Mouse (Mus musculus): ENCODE data around the gene Tnip1. TPM values are rescaled to one million over a fixed set of nuclear protein-coding genes. Genes with fewer than 3 reads are reported as not detected.
"Not testable (repeated sequence)": the region's sequence is repeated elsewhere in the genome, so short reads cannot be mapped to it uniquely, and the experiment has no call there.

The Tnip1 gene
- total and polyA plus RNA-seq, 2 experiments: 3.0 to 8.1 TPM

DNA sequence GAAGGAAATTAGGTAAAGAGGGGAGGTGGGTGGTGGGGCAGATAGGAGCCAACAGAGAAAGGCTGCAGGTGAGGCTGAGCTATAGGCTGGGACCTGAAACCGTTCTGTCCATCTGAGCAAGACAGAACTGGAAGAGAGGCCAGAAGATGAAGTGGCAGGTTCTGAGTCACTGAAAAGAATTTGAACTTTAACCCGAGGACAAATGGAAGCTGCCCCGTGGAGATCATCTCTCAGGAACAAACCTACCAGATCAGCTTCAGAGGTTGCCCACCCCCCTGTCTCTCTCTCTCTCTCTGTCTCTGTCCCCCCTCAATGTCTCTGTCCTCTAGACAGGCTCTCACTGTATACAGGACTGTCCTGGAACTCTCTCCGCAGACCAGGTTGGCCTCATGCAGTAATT, 63.1 kb downstream of the Tnip1 start:
- no peaks in the 10 kb centered on the region for H3K36me3 ChIP-seq (ENCODE audit: control insufficient read depth, insufficient read depth, low read length)
- 67% methylated on average over 4 of the region's 4 CpGs for WGBS
- no peaks in the 10 kb centered on the region for H3K4me1 ChIP-seq (ENCODE audit: control insufficient read depth, insufficient read depth, low read length)
- H3K27ac ChIP-seq (replicated peaks; ENCODE audit: insufficient read depth, low read depth, low read length): no peak overlapping the region
- no peak overlapping the region for H3K9ac ChIP-seq (ENCODE audit: low read depth, low read length)
- peaks cover 5% of the 10 kb centered on the region; the same call in 1 of the 2 replicates for H3K27me3 ChIP-seq (ENCODE audit: control insufficient read depth, insufficient read depth, low read length)
- no peak overlapping the region for H3K4me3 ChIP-seq (ENCODE audit: insufficient read depth, low read depth, low read length)
- TF ChIP-seq POLR2A (IDR thresholded peaks at IDR 0.05; ENCODE audit: extremely low read depth, insufficient read depth, low read length): no peak
- H3K79me2 ChIP-seq (ENCODE audit: control insufficient read depth, insufficient read depth, low read length): no peaks in the 10 kb centered on the region
- no peak for DNase-seq (ENCODE audit: extremely low read depth, low read depth, low spot score)

DNA sequence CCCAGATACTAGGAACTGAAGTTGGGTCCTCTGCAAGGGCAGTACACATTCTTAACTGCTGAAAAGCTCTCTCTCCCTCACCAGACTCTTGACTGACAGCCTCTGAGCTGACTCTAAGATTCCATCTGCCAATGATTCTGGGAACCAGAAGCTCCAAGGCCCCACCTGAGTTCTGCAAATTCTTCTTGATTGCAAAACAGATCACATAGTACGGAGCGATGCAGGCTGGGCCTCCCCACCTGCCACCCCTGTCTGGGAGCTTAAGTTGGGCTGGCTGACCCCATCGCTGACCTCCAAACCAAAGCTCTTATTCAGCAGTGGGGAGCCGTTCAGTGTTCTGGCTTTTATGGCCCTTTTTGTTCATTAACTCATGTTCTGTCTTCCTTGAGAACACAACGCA, 65.2 kb downstream of the Tnip1 start:
- H3K4me1 ChIP-seq (ENCODE audit: control insufficient read depth, insufficient read depth, low read length): no peaks in the 10 kb centered on the region
- peaks cover 3% of the 10 kb centered on the region; the same call in 1 of the 2 replicates for H3K27me3 ChIP-seq (ENCODE audit: control insufficient read depth, insufficient read depth, low read length)
- no peak overlapping the region for H3K4me3 ChIP-seq (ENCODE audit: insufficient read depth, low read depth, low read length)
- no peak overlapping the region for H3K27ac ChIP-seq (replicated peaks; ENCODE audit: insufficient read depth, low read depth, low read length)
- no peak overlapping the region for H3K9ac ChIP-seq (ENCODE audit: low read depth, low read length)
- H3K79me2 ChIP-seq (ENCODE audit: control insufficient read depth, insufficient read depth, low read length): no peaks in the 10 kb centered on the region
- no peaks in the 10 kb centered on the region for H3K36me3 ChIP-seq (ENCODE audit: control insufficient read depth, insufficient read depth, low read length)
- WGBS: 88% methylated on average over 5 of the region's 5 CpGs
- no peak for DNase-seq (ENCODE audit: extremely low read depth, low read depth, low spot score)
- TF ChIP-seq POLR2A (IDR thresholded peaks at IDR 0.05; ENCODE audit: extremely low read depth, insufficient read depth, low read length) (no peak), CTCF (IDR thresholded peaks at IDR 0.05; ENCODE audit: low read depth, low read length) (no peak)

GRCm38 (mm10) chr11:54896646-54897045, 66.1 kb downstream of the Tnip1 start:
- not testable (repeated sequence) for H3K27ac ChIP-seq (replicated peaks; ENCODE audit: insufficient read depth, low read depth, low read length); H3K27me3 ChIP-seq (ENCODE audit: control insufficient read depth, insufficient read depth, low read length); H3K36me3 ChIP-seq (ENCODE audit: control insufficient read depth, insufficient read depth, low read length); DNase-seq (ENCODE audit: extremely low read depth, low read depth, low spot score); H3K9ac ChIP-seq (ENCODE audit: low read depth, low read length); H3K4me3 ChIP-seq (ENCODE audit: insufficient read depth, low read depth, low read length); H3K4me1 ChIP-seq (ENCODE audit: control insufficient read depth, insufficient read depth, low read length); H3K79me2 ChIP-seq (ENCODE audit: control insufficient read depth, insufficient read depth, low read length)
- 50% methylated on average over 3 of the region's 3 CpGs for WGBS

- H3K36me3 ChIP-seq (ENCODE audit: control insufficient read depth, insufficient read depth, low read length): no peaks in the 10 kb centered on the region
- no peak overlapping the region for H3K4me3 ChIP-seq (ENCODE audit: insufficient read depth, low read depth, low read length)
- no peak overlapping the region for H3K9ac ChIP-seq (ENCODE audit: low read depth, low read length)
- no peaks in the 10 kb centered on the region for H3K4me1 ChIP-seq (ENCODE audit: control insufficient read depth, insufficient read depth, low read length)
- TF ChIP-seq CTCF (IDR thresholded peaks at IDR 0.05; ENCODE audit: low read depth, low read length): no peak
- no peak for TF ChIP-seq POLR2A (IDR thresholded peaks at IDR 0.05; ENCODE audit: extremely low read depth, insufficient read depth, low read length)
- H3K27me3 ChIP-seq (ENCODE audit: control insufficient read depth, insufficient read depth, low read length): peaks cover 3% of the 10 kb centered on the region; the same call in 1 of the 2 replicates
- H3K27ac ChIP-seq (replicated peaks; ENCODE audit: insufficient read depth, low read depth, low read length): no peak overlapping the region
- 85% methylated on average over 9 of the region's 9 CpGs for WGBS
- H3K79me2 ChIP-seq (ENCODE audit: control insufficient read depth, insufficient read depth, low read length): no peaks in the 10 kb centered on the region
- DNase-seq (ENCODE audit: extremely low read depth, low read depth, low spot score): no peak
Measured at GRCm38 (mm10) chr11:54894589-54894988, 68.1 kb downstream of the Tnip1 start.

DNA sequence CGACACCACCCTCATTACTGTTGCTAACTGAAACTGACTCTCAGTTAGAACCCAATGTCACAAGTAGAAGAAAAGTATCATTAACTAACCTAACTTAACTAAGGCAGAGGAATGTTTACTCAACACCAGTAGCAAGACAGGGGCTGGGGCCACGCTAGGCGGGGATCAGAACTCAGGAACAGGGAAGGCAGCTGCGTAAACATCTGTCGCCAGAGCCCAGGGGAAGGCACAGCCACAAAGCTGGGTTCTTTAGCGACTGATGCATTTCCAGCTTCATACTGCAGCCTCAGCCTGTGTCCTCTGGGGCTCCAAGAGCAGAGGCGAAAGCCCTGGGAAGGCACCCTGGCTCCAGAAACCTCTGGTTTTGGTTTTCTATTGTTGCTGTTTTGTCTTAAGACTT, 70.6 kb downstream of the Tnip1 start:
- Histone ChIP-seq H3K4me3 (ENCODE audit: insufficient read depth, low read depth, low read length) (no peak overlapping the region), H3K79me2 (ENCODE audit: control insufficient read depth, insufficient read depth, low read length) (no peaks in the 10 kb centered on the region), H3K27me3 (ENCODE audit: control insufficient read depth, insufficient read depth, low read length) (no peaks in the 10 kb centered on the region), H3K27ac (replicated peaks; ENCODE audit: insufficient read depth, low read depth, low read length) (no peak overlapping the region), H3K36me3 (ENCODE audit: control insufficient read depth, insufficient read depth, low read length) (no peaks in the 10 kb centered on the region), H3K9ac (ENCODE audit: low read depth, low read length) (no peak overlapping the region), H3K4me1 (ENCODE audit: control insufficient read depth, insufficient read depth, low read length) (no peaks in the 10 kb centered on the region)
- WGBS: 75% methylated on average over 7 of the region's 7 CpGs
- DNase-seq (ENCODE audit: extremely low read depth, low read depth, low spot score): no peak
- TF ChIP-seq POLR2A (IDR thresholded peaks at IDR 0.05; ENCODE audit: extremely low read depth, insufficient read depth, low read length) (no peak), CTCF (IDR thresholded peaks at IDR 0.05; ENCODE audit: low read depth, low read length) (no peak)

- Histone ChIP-seq H3K9ac (ENCODE audit: low read depth, low read length) (no peak overlapping the region), H3K4me3 (ENCODE audit: insufficient read depth, low read depth, low read length) (no peak overlapping the region), H3K79me2 (ENCODE audit: control insufficient read depth, insufficient read depth, low read length) (no peaks in the 10 kb centered on the region), H3K4me1 (ENCODE audit: control insufficient read depth, insufficient read depth, low read length) (no peaks in the 10 kb centered on the region), H3K27me3 (ENCODE audit: control insufficient read depth, insufficient read depth, low read length) (no peaks in the 10 kb centered on the region), H3K36me3 (ENCODE audit: control insufficient read depth, insufficient read depth, low read length) (no peaks in the 10 kb centered on the region), H3K27ac (replicated peaks; ENCODE audit: insufficient read depth, low read depth, low read length) (no peak overlapping the region)
- DNase-seq (ENCODE audit: extremely low read depth, low read depth, low spot score): no peak
- TF ChIP-seq CTCF (IDR thresholded peaks at IDR 0.05; ENCODE audit: low read depth, low read length) (no peak), POLR2A (IDR thresholded peaks at IDR 0.05; ENCODE audit: extremely low read depth, insufficient read depth, low read length) (no peak)
- WGBS: 90% methylated on average over 5 of the region's 5 CpGs
Measured at GRCm38 (mm10) chr11:54891341-54891740, 71.4 kb downstream of the Tnip1 start.

All from liver, adult 2 months (tissue).